Mouse (Mus musculus) layer of hippocampus, adult 2 months (tissue): Measurements from ENCODE around the gene Akt1. TPM values are rescaled to one million over a fixed set of nuclear protein-coding genes. Genes with fewer than 3 reads are reported as not detected.

ENCODE experiments used
- DNase-seq, 2 experiments: peaks; one replicate each; pipeline ENCODE4 v3.0.0; 2022; ENCODE audit warnings: low spot score in 2 of 2
- H3K27ac ChIP-seq: fragments of 200-600 bp; 2 replicates; pipeline ENCODE4 v1.8.1; 2022
- H3K4me3 ChIP-seq: fragments of 200-600 bp; 2 replicates; pipeline ENCODE4 v1.8.1; 2022; ENCODE audit warnings: mild to moderate bottlenecking
- CTCF ChIP-seq: fragments of 200-600 bp; conservative IDR thresholded peaks from 2 replicates; pipeline ENCODE4 v1.8.1; 2022; ENCODE audit warnings: antibody characterized with exemption, mild to moderate bottlenecking, moderate library complexity
- total RNA-seq, 2 experiments: library from RNA; stranded (reverse); gene quantifications; 2 replicates each; pipeline ENCODE4 v1.2.3; 2021

Gene Akt1
- total RNA-seq, 2 experiments from 2014 or later: 152 to 160 TPM

DNA sequence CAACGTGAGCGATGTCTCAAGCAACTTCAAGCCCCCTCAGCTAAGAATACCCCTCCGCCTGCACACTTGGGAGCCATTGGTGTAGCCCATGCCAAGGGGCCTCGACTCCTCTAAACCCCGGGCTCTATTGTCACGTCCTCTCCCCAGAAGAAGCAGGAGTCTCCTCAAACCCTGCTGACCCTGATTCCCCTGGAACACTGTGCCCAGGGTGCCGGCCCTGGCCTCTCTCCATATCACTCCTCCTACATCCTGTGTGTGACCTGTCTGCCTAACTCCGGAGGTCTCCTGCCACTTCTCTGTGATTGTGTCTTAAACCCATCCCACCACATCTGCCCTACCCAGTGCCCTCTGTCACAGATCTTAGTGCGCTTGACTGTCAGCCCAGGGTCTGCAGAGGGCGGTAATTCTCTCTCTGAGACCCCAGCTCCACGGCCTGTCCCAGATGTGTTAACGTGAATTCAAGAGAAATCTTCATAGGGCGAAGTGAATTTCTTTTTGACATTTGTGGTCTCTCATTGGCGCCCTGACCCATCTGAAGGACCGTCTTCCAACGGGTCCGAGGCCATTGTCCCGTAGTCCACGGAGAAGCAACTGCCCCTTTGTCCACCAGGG is 3.4 kb upstream of the Akt1 start:
- Histone ChIP-seq H3K4me3 (peak overlapping the region; percentile 62), H3K27ac (no peak overlapping the region)
- DNase-seq: no peak
- peak; percentile 34 for TF ChIP-seq CTCF

- DNase-seq: no peak
- no peak for TF ChIP-seq CTCF
- no peak overlapping the region for H3K27ac ChIP-seq
- no peak overlapping the region for H3K4me3 ChIP-seq
These were observed 2.4 kb upstream of the Akt1 start for GRCm38 (mm10) chr12:112677076-112677475.

- DNase-seq: peak; percentile 74 to 80
- peak overlapping the region; percentile 63; the same call in 1 of the 2 replicates for H3K4me3 ChIP-seq
- peak overlapping the region; percentile 89 for H3K27ac ChIP-seq
- TF ChIP-seq CTCF: peak; percentile 75
These were observed 756 bp upstream of the Akt1 start for GRCm38 (mm10) chr12:112675245-112676035.

- Histone ChIP-seq H3K27ac (peak overlapping the region; percentile 90), H3K4me3 (peak overlapping the region; percentile 75)
- DNase-seq: no peak
- TF ChIP-seq CTCF: no peak
These were observed 1.1 kb downstream of the Akt1 start for GRCm38 (mm10) chr12:112673576-112674091.

GRCm38 (mm10) chr12:112672744-112673575 is 1.7 kb downstream of the Akt1 start:
- Histone ChIP-seq H3K4me3 (peak overlapping the region; percentile 75), H3K27ac (peak overlapping the region; percentile 90)
- peak; percentile 62 for TF ChIP-seq CTCF
- no peak for DNase-seq

- TF ChIP-seq CTCF: peak; percentile 56
- no peak overlapping the region for H3K27ac ChIP-seq
- H3K4me3 ChIP-seq: no peak overlapping the region
These were observed 2.8 kb downstream of the Akt1 start for GRCm38 (mm10) chr12:112671891-112672290.

DNA sequence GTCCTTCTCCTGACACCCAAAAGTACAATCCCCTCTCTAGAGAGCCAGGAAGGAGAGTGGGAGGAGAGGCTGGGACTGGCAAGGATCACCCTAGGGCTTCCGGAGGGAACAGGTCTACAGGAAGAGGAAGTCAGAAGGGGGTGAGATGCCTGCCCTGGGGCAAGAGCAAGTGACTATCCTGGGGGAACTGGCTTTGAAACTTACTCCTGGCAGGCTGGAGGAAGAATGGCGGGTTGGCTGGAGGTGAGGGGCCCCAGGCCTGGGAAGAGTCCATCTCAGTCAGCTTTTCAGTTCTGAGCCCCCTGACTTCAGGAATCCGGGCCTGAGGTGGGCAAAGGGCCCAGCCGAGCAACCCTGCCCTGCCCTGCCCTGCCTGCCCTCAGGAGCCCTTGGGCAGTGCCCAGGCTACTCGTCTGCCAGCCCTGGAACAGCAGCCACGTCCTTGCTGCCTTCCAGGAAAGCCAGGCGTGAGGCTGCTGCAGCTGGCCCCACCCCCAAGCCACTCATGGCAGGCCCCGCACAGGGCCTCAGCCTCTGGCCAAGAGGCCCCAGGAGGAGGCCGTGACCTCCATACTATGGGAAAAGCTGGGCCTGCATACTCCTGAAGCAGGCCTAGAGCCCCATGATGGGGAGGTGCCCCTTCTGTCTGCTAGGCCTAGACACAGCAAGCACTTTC is 3.8 kb downstream of the Akt1 start:
- no peak overlapping the region for H3K4me3 ChIP-seq
- no peak for DNase-seq
- TF ChIP-seq CTCF: no peak
- H3K27ac ChIP-seq: no peak overlapping the region

More at GRCm38 (mm10) chr12:112671891-112672290, 2.8 kb downstream of the Akt1 start:
- no peak for DNase-seq

GRCm38 (mm10) chr12:112667619-112668297 is 6.9 kb downstream of the Akt1 start:
- Histone ChIP-seq H3K27ac (peak overlapping the region; percentile 79), H3K4me3 (no peak overlapping the region)
- no peak for TF ChIP-seq CTCF
- DNase-seq: no peak

DNA sequence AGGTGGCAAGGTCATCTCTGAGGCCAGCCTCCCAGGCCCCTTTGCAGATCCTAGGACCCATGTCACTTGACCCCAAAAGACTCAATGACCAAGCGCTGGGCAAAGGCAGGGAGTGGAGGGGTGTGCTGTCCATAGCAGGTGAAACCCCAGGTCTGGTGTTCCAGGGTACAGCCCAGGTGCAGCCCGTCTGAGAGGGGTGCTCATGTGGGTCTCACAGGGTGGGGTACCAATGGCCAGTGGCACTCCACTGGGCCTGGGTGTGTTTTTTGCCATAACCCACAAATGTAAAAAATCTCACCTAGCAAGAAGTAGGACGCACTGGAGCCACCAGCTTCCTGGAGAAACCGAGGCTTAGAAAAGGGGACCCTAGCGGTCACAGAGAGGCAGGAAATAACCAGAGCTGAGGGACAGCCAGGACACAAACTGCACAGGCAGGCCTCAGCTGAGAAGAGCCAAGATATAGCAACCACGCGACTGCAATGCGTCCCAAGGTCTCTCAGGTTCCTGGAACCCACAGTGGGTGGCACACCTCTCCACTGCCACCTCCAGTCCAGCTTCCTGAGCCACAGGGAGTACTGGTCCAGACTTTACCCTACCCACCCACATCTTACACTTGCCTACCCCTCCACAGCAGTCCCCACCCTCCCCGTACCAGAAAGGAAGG is 8.7 kb downstream of the Akt1 start:
- DNase-seq: no peak
- 0 out of 2 replicates have a peak, but pooled peaks have one; percentile 13 for TF ChIP-seq CTCF
- H3K27ac ChIP-seq: peak overlapping the region; percentile 54
- H3K4me3 ChIP-seq: no peak overlapping the region; the same call in 1 of the 2 replicates

DNA sequence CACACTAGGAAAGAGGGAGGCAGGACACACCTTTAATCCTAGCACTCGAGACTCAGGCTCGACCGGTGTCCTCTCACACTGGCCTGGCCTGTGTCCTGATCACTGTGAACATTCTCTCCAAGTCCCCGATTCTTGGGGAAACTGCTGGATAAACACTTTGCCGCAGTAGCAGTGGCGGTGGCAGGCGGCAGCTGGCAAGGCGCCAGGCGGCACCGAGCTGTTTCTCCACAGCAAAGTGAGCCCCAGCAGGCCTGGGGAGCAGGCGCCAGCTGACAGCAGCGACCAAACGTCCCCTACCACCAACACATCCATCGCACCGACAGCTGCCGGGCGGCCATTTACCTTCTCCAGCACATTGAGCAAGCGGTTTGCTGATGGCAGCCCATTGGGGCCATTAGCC is 9.2 kb downstream of the Akt1 start:
- peak overlapping the region; percentile 7; the same call in 1 of the 2 replicates for H3K4me3 ChIP-seq
- no peak for TF ChIP-seq CTCF
- peak; percentile 74 for DNase-seq
- peak overlapping the region; percentile 54 for H3K27ac ChIP-seq

DNA sequence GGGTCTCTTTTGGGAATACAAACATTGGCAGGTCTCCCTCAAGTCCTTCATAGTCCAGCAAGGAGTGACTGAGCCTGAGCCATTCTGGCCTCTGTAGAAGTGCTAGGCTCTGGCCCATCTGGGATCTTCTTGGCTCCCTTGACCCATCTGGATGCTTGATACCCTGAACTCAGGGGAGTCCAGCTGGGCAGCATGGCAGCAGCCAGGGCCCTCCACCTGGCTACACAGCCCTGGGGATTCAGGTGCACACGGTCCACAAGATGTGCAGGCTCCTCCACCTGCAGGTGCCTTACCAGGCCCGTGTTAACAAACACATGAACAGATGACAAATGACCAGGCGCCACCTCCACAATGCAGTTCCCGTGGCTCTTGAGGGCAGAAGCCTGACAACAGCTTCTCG is 10.0 kb downstream of the Akt1 start:
- DNase-seq: no peak
- TF ChIP-seq CTCF: no peak
- Histone ChIP-seq H3K4me3 (no peak overlapping the region), H3K27ac (peak overlapping the region; percentile 54; the same call in 1 of the 2 replicates)
